Mouse (Mus musculus) fibroblast of lung, adult 2 months (primary cell): ENCODE measurements around the gene Fam173a.

Source experiments
- DNase-seq: peaks from one replicate; pipeline ENCODE4 v3.0.0-alpha.2; 2011; ENCODE audit warnings: low read depth

The Fam173a gene

DNA sequence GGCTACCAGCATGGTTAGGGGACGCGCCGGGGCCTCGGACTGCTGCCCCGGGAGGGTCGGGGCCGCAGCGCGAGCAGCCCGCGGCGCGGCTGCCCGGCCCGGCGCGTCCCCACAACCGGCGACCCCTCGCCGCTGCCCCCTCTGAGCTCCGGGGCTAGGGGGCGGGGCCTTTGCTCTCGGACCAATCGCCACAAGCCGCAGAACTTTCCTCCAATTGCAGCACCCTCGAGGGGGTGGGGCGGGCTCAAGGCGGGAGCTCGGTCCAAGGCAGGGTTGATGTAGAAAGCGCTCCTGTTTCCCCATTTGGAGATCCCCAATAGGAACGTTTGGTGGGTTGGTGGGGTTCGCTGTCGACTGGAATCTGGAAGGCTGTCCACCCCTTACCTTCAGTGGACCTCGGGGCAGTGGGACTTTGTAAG lies 4.3 kb upstream of the Fam173a start, which contains the start of gene Metrn:
TSS of gene Metrn (minus strand) at position 186 of the 419 bp plus-strand sequence.
- peak; percentile 26 for DNase-seq

DNA sequence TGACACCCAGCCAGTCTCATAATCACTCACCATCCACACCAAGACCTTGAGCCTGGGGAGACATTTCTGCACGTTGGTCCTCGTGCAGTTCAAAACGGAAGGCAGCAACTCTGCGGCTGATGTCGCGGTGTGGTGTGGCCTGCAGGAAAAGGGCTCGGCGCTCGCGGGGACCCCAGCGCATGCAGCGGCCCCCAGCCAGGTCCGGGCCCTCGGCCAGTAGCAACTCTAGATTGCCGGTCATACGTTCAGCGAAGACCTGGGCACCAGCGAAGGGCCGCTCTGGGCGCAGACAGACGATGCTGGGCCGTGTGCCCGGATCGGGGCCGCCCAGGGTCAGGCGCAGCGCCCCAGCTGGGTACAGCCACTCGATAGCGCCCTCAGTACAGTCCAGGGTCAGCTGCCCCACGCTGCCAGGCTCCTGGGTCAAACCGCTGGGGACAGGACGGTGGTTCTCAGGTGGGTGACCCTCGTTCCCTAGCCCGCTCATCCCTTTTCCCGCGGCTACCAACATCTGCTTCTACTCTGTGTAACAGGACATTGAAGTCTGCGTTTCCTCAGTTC lies 3.6 kb upstream of the Fam173a start:
- no peak for DNase-seq

DNA sequence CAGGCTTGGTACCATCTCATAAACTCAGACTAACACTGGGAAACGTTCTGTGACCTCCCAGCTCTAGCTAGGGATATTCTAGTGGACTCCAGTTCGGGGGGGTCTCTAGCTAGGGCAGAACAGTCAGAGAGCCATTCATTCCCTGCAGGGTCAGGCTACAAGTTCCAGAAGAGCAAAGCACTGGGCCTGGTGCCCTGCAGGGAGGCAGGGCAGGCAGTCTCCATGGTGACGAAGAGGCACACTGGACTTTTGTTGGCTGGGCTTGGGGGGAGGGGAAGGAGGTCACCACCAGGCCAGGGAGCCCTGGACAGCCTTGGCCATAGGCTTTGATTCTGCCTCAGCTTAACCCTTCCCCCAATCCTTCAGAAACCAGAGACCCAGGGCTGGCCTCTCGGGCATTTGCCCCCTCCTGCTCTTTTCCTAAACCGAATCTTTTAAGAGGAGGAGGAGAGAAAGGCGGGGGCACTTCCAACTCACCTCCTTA lies 3.0 kb upstream of the Fam173a start, which contains the start of gene AC134908.4:
TSS of gene AC134908.4 (minus strand) at position 51 of the 484 bp plus-strand sequence.
- DNase-seq = no peak

DNA sequence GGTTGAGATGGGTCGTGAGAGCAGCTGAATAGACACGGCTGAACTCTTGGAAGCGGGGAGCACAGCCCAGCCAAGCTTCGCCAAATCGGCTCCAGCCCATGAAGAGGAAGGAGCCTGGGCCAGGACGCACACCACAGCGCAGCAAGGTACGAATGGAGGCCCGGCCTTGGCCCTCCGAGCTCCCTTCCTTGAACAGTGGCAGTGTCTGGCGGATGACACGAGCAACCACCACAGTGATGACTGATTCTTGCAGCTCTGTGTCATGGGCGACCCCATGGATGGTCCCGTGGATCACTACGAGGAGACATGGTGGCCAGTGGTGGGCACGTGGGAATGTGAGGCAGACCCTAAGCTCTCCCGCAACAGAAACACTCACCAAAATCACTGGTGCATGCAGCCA lies 2.3 kb upstream of the Fam173a start:
- DNase-seq = no peak

DNA sequence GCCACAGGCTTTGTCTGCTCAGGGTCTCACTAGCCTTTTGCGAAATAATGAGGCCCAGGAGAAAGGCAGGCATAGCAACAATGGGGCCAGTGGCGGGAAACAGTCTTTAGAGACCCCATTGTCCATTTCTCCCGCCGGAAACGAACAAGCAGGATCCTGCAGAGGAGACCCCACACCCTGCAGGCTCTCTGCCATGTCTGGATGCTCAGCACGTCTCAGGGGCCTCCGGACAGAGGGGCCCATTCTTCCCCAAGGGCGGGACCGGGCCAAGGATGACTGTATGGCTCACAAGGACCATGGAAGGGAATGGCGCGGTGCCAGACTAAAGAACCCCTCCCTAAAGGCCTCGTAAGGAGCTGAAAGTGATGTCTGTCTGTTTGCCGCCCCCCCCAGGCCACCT lies 1.5 kb upstream of the Fam173a start:
- no peak for DNase-seq

DNA sequence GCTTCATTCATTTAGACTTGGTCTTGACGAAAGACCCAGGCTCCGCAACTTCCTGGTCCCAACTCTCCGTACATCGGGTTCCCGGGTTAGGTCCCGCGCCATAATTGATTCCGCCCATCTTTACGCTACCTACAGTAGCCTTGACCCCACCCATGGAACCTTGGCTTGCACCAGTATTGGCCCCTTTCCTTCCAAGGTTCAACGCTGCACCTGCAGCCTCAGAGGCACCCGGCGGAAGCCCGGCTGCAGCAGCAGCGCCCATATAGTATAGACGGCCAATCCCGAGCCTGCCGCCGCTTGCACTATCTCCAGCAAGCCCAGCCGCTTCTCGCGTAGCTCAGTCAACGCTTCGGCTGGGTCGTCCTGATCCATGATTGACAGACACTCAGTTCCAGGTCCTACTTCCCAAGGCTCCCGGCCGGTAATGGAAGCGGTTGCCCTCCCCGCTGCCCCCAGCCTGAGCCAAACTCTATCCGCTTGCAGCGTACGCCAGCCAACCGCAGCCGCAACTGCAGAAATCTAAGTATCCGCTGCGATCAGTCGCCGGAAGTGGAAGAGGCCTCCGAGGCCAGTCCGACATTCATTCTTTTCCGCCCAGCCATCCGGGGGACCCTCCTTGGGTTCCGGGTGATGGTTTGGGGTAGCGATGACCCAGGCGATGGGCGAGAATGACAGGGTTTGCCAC lies 716 bp downstream of the Fam173a start:
- DNase-seq = peak; percentile 57

DNA sequence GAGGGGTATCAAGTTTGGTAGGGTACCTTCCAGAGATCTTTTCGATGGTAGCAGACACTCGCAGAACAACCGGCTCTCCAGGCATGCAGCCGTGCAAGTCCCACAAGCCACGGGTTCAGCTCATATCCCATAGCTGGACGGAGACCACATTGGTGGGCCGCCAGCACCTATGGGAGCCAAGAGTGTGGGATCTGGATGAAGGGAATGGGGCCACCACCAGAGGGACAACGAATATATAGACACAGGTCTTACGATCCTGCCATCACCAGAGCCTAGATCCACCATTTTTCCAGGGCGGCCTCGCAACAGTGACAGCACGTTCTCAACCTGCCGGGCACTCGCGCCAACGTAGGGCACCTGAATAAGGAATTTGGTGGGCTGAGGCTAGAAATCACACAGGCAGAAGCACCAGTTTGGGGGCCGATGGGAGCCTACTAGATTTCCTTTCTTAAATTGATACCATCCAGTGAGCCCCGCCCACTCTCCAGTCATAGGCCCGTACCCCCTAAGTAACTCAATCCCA lies 1.3 kb downstream of the Fam173a start:
- DNase-seq = no peak

DNA sequence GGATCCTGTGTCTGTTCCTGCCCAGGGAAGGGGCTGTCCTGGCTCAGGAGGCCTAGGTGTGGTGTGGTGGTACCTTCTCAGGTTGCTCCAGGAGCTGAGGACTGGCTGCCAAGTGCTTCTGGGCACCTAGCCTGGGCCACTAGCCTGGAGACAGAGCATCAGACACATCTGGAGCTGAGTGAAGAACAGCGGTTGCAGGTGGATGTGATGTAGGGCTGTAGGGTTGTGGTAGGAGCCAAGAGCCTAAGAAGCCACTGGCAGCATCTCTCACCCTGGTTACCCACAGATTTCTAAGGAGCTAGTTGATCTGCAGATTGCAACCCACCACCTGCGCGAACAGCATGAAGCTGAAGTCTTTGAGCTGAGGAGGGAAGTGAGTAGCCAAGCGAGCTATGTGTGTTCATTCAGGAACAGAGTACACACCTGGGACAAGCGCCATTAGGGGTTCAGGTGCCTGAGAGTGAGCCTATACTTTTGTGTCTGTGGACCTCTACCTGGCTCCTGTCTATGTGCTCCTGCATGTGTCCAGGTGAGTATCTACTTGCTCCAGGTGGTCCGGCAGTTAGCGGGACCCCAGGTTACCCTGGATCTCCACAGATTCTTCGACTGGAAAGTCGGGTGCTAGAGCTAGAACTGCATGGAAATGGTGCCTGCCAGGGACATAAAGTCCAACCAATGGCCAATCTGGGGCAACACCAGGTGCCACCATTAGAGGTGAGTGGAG lies 5.8 kb downstream of the Fam173a start:
- DNase-seq = no peak

DNA sequence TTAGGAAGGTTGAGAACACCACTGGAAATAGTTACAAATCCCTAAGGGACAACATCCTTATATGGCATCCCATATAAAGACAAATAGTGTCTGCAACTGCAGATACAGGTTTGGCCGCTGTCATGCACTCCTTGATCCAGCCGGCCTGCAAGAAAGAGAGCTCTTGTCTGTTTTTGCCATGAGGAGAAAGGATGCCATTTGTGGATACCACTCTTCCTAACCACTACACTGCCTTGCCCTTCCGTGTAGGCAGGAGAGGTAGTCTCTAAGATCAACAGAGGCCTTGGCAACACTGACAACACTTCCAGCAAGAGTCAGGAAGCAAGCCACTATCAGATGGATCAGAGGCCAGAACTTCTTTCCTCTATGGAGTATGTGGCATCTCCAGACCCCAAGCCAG lies 6.4 kb downstream of the Fam173a start, which contains the start of gene Ccdc78:
TSS of gene Ccdc78 (plus strand) at position 301 of the 400 bp plus-strand sequence.
- DNase-seq = no peak

DNA sequence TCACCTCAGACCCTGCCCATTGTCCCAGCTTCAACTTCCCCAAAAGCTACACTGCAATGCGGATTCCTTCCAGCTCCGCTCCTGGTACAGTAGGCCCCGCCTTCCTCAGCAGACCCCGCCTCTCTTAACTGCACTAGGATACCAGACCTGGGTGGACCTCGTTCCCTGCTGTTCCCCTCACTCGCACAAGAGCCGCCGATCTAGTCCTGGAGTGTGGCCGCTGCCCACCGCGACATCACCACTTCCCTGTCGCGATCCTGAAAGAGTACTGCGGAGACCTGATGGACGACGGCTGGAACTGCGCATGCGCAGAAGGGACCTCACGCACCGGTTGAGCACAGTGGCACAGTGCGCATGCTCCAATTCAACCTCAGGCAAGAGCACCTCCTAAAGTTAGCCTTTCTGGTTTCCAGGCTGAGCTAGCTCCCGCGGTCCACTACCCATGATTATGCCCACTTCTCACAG lies 7.4 kb downstream of the Fam173a start, which contains the start of gene Haghl:
TSS of gene Haghl (minus strand) at position 393 of the 465 bp plus-strand sequence.
- peak; percentile 88 for DNase-seq

DNA sequence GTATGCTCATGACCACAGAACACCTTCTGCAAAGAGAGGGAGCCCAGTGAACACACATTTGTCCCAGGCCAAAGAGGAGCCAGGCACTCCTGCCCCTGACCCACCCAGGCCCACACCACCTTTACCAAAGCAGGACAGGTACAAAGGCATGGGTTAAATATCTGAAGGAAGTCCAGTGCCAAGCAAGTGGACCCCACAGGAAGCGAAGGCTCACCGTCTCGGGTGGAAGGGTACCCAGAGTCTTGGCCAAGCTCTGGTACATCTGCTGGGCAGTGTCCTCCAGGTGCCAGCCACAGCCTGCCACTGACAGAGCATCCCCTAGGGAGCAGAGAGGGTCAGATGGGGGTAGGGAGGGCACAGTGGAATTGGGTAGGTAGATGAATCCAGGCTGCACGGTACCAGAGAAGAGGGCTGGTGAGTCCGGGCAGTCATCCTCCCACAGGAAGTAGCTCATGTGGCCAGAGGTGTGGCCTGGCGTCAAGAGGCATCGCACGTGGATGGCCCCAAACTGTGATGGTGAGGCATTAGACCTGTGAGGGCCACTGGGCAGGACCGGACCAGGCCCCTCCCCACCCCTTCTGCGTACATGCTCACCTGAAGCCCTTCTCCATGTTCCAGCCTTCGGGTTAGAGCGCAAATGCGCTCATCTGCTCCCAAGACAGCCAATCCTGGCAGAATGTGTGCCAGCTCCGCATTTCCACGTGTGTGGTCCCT lies 8.7 kb downstream of the Fam173a start:
- no peak for DNase-seq

DNA sequence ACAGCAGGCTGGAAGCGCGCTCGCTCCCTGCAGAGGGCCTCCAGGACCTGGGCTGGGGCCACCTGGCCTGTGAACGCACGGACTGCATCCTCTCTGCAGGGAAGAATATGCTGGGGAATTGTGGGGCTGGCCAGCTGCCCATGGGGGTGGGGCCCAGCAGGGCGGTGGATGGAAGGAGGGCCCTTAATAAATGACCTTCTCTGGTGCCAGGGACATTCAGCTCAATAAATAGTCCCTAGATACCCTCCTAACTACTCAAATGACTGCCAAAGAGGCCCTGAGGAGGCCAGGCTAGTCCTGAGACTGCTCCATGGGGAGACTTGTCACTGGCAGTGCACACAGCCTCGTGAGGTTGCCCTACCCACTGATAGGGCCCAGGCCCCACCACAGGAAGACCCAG lies 9.6 kb downstream of the Fam173a start:
- DNase-seq = no peak

DNA sequence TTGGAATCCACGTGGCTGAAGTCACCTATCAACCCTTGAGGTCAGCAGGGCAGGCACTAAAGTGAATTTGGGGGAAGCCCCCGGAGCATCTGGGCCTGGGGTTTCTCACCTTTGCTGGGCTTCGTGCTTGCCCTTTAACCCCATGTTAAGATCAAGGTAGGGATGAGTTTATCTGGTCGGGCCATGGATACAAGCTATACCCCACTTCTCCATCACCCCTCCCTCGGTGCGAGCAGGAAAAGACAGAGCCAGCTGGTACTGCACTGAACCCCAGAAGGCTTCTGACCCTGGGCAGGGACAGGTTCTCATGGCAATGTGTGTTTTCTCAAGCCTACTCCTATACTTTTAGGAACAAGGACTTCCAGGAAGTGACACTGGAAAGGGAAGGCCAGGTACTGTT lies 11.4 kb downstream of the Fam173a start:
- DNase-seq = no peak

DNA sequence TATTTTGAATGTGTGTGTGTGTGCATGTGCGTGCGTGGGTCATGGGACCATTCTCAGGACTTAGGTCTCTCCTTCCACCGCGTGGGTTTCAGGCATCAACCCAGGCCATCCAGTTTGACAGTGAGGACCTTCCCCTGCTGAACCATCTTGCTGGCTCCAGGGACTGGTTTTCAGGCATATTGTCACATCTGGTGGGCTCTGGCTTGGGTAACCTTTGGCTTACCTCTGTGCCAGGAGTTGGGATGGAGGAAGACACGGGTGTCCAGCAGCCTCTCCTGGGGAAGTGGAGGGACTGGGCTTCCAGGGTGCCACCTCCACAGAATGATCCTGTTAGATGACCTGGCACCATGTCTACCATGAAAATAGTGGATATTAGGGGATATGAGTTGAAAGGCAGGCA lies 14.8 kb downstream of the Fam173a start:
- no peak for DNase-seq

DNA sequence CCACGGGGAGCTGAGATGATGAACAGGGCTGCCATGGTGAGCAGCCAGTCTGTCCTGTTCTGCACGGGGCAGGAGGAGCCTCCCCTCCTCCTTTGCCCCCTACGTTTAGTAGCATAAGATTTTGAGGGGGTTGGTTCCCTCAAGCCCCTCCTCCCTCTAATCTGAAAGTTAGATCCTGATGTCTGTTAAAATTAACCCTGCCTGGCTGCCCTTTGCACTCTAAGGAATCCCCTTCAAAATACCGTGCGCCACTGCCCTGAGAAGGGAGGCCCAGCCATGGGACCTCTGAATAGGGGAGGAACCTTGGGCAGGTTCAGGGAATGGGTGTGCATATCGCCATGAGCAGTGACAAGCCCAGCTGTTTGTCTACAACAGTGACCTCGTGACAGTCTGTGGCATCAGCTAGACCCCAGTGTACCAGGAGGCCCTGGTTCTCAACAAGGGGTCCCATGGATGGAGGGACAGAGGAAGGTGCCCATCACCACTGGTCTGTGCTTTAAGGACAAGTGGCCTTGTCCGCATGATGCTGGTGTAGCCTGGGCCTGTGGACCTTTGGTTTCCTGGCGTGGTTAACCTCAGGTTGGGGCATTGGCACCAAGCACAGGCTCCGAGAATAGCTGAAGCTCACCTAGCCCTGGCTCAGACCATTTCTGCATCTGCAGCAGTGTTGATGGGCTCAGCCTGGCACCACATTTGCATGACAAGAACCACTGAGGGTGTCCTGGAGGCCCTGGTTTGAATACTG lies 17.2 kb downstream of the Fam173a start:
- no peak for DNase-seq

DNA sequence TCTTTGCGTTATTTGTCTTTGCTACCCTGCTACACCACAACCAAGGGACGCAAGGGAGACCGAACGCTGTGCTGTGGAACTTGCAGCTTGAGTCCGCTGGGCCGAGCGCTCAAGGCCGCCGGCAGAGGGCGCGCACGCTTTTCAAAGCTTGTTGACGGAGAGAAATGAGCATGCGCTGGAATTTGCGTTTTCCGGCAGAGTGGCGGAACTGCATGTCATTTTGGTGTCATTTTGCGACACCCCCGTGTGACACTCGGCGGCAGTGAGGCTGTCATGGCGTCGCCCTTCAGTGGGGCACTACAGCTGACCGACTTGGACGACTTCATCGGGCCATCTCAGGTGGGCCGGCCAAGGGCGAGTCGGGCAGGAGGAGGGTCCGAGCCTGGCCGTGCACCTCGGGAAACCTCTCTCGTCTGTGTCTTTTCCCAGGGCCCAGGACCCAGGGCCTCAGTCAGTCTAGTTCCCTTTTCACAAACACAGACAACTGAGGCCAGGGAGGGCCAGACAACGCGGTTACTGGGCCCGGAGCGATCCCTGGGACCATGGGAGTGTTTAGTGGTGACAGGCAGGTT lies 19.1 kb downstream of the Fam173a start, which contains the start of gene Narfl:
TSS of gene Narfl (plus strand) at position 228 of the 572 bp plus-strand sequence.
- DNase-seq = peak; percentile 92

DNA sequence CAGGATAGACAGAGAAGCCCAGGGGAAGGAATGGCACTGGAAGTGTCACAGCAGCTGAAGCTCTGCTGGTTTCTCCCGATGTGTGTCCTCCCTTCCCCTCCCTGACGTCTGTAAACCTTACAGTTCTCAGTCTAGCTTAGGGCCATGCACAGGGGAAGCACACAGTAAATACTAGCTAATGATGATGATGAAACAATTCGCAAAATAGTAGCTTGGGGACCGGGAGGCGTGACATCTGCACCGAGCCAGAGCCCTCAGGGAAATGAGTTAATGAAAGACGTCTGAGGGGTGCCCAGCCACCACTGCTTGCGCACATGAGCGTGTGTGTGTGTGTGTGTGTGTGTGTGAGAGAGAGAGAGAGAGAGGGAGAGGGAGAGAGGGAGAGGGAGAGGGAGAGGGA lies 23.4 kb downstream of the Fam173a start:
- DNase-seq = no peak

DNA sequence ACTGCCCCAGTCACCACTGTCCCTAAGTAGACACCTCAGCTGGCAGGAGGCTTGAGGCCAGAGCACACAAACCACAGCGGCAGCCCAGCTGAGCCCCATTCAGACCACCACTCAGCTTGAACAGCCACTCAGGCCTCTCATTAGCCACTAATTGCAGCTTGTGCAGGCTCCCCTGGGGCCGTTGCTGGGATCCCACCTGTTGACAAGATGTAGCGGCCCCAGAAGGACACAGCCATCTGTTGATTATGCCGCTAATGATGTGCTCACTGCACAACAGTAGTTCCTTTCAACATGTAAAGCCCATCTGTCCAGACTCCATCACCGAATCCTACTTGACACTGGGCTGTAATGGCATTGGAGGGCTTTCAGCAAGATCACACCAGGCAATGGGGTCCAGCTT lies 26.8 kb downstream of the Fam173a start:
- DNase-seq = no peak

DNA sequence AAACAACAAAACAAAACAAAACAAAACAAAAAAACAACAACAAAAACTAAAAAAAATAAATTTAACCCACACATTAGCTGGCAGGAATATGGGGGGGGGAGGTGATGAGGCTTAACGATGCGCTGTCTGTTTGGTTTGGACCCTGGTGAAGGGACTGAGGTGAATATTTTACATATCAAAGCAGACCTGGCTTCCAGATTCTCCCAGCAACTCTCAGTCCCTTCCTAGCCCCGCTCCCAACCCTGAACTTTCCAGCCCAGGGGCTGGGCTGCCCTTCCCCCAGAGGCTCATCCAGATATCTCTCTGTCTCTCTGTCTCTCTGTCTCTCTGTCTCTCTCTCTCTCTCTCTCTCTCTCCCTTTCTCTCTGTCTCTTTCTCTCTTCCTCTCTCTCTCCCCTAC lies 30.1 kb downstream of the Fam173a start:
- no peak for DNase-seq

DNA sequence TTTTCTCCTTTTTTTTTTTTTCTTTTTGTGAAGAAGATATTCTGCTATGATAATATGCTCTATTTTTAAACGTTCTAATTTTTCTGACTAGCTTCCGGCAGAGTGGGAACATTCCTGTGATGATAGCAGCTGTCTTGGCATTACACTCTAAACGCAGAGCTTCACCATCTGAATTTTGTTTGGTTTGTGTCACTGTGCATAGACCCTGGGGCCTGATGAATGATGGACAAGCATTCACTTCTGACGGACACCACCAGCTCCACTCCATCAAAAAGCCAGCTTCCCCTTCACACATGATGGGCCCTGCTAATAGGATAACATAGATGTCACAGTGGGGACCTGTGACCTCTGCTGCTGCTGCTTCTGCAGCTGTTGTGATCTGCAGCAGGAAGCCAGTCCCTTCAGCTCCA lies 31.1 kb downstream of the Fam173a start:
- DNase-seq = no peak

DNA sequence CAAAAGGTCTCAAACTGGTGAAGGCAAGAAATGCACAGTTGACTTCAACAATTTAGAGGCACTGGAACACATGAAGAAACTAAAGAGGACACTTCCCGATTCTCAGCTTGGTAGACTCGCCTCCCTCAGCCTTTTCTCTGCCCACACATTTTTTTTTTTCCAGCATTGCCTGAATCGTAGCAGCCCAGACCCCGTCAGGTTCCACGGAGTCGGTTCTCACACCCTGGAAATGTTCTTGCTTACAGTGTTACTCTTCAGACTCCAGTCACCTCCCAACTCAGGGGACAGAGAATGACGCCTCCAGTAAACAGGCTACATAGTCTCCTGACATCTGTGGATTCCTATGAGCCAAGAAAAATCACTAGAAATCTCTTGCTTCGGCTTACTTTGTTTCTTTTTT lies 32.6 kb downstream of the Fam173a start:
- DNase-seq = no peak
